Mouse (Mus musculus): Measurements from ENCODE around the gene Nlrc5.
A peak's percentile ranks its signal among the peaks of the same experiment; 100 is the strongest.

Gene Nlrc5

DNA sequence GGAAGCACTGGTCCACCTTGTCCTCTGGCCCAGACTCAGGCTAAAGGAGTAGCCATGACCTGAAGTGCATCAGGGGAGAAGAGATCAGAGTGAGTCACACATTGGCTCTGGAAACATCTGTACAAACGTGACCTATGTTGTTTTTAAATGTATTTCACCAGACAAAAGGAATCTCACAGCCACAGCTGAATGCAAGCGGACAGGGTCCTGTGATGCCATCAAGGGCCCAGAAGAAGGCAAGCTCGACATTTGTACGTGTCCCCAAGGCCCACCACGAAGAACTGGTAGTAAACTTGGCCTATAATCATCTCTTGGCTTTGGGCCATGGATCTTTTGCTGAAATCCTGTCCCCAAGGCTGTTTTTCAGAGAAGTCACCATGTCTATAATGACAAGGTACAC, 35.5 kb downstream of the Nlrc5 start:
- no peak for DNase-seq (ENCODE audit: low spot score in 2 of 2)

DNA sequence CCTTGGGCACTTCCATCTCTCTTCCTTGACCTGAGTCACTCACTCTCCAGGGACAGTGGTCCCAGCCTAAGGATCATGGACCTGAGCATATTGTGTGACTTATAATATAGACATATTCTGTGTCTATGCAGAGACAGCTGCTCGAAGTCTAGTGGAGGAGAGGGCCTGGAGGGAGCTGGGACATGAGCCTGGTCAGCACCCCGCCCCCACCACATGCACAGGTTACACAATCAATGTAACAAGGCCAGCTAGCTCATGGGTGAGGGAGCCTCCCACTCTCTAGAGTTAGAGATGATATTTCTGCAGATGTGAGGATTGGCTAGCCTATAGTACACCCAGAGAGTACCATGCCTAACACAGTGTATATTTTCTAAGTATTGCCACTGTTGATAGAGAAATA, 36.6 kb downstream of the Nlrc5 start:
- no peak for DNase-seq (ENCODE audit: low spot score in 2 of 2)

GRCm38 (mm10) chr8:94471281-94471680, 37.1 kb downstream of the Nlrc5 start:
- no peak for DNase-seq (ENCODE audit: low spot score in 2 of 2)

- DNase-seq (ENCODE audit: low spot score in 2 of 2), result no peak
Observed at GRCm38 (mm10) chr8:94472741-94473140, 38.6 kb downstream of the Nlrc5 start.

DNA sequence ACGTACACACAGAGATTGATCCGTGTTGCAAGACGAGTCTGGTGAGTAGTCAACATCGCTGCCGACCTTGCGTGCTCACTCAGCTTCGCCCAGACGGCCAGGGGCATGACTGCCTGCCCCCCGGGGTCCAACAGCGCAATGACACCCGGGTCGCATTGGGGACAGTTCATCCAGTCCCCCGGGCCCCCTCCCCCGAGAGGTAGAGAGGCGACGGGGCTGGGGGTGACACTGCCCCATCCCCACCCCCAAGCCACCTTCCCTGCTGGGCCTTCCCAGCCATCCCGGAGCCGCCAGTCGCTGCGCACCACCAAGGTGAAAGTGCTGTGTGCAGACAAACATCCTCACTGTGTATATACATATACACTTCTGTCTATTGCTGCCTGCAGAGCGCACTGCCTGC, 39.3 kb downstream of the Nlrc5 start:
- no peak for DNase-seq (ENCODE audit: low spot score in 2 of 2)

- no peak for DNase-seq (ENCODE audit: low spot score in 2 of 2)
Observed at GRCm38 (mm10) chr8:94475786-94476185, 41.6 kb downstream of the Nlrc5 start.

GRCm38 (mm10) chr8:94476846-94477245, 42.7 kb downstream of the Nlrc5 start:
- no peak for DNase-seq (ENCODE audit: low spot score in 2 of 2)

GRCm38 (mm10) chr8:94482051-94482450, 47.9 kb downstream of the Nlrc5 start:
- DNase-seq (ENCODE audit: low spot score in 2 of 2), result no peak

DNA sequence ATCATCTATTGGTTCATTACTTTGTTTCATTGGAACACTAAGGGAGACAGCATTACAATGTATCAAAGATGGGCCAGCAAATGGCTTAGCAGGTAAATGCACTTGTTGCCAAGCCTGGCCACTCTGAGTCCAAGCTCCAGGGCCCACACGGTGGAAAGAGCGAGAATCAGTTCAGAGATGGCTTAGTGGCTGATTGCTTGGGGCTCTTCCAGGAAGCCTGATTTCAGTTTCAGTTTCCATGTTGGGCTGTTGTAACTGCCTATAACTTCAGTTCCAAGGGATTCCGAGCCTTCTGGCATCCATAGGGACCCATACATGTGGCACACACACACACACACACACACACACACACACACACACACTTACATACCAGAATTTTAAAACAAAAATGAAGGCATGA, 51.1 kb downstream of the Nlrc5 start:
- no peak for DNase-seq (ENCODE audit: low spot score in 2 of 2)

DNA sequence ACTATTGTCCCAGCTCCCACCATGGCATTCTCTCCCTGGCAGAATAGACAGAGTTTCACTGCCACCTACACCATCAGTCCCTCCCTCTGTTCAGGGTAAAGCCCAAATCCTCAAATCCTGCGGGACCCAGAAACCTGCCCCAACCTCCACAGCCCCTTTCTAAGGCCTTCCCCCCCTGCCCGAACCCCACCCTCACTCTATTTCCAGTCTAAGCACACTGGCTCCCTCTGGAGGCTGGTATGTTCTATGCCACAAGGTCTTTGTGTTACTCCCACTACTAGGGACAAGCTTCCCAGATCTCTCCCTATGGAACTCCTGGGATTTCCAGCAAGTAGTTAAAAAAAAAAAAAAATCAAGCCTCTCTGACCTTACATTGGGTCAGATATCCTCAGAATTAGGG, 51.7 kb downstream of the Nlrc5 start:
- DNase-seq (ENCODE audit: low spot score in 2 of 2), result peak in 1 of 2 experiments; percentile 28

GRCm38 (mm10) chr8:94488016-94488415, 53.9 kb downstream of the Nlrc5 start:
- no peak for DNase-seq (ENCODE audit: low spot score in 2 of 2)

- DNase-seq (ENCODE audit: low spot score in 2 of 2), result no peak
Observed at GRCm38 (mm10) chr8:94489809-94490483, 55.8 kb downstream of the Nlrc5 start.

- DNase-seq (ENCODE audit: low spot score in 2 of 2), result peak; percentile 72 to 78
Observed at GRCm38 (mm10) chr8:94492021-94492681, 58.0 kb downstream of the Nlrc5 start.

DNA sequence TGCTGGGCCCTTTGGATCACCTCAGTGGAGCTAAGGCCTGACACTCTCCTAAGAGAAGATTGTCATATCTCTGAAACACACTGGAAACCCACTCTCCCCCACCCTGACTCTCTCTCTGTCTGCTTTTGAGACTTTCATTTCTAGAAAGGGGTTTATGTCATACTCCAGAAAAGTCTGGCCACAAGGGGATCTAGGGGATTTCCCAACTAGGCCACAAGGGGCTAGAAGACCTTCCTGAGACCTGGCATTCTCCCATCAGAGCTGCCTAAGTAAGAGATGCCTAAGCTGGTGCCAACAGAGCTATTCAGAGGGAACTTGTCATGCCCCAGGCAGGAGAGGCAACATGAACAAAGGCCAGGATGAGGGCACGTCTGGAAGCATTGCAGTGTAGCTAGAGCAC, 59.1 kb downstream of the Nlrc5 start:
- no peak for DNase-seq (ENCODE audit: low spot score in 2 of 2)

DNA sequence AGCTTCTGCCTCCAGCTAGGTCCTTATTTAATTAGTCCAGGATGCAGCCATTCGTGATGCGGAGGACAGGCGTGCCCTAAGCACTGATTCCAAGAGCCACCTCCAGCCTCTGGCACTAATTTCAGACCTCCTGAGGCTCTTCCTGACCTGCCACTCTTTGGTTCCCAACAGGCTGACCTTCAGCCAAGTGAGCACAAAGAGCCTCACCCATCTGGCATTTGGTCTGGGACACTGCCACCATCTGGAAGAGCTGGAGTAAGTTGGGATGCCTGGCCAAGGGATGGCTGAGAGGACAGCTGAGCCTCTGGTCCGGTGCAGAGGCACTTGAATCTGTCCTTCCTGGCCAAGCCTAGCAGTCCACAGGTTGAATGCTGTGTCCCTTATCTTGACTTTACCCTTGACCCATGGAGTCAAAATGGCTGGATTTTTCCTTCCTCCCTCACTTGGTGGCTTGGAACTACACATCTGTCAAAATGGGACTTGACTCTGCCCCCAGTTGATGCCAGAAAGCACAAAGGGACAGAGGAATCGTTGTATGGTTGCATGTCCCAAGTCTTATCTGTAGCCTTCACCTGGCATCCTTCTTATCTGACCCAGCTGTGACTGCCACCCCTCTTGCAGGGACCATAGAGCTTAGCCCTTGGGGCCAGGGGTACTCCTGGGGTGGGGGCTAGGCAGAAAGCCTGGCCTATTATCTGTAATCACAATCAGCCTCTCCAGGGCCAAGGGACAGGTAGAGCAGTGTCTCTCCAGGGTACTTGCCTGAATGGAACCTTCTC, 81.5 kb downstream of the Nlrc5 start:
- DNase-seq (ENCODE audit: low spot score in 2 of 2), result no peak

- DNase-seq (ENCODE audit: low spot score in 2 of 2), result no peak
Observed at GRCm38 (mm10) chr8:94516209-94516593, 82.0 kb downstream of the Nlrc5 start.

DNA sequence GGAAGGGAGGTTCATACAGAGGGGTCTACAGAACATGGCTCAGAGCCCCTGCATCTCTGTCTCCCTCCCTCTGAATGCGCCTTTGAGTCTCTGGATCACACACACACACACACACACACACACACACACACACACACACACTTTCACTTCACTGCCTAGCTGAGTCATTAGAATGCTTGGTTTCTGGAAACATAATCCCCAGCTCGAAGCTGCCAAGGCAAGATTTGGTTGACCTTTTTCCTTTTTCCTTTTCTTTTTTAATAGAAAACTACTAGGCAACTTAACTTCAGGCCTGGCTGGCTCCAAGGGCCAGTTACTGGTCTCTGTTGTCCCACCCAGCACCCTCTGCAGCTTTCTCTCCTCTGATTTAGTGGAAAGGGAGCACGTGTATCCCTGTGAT, 82.6 kb downstream of the Nlrc5 start:
- no peak for DNase-seq (ENCODE audit: low spot score in 2 of 2)

DNA sequence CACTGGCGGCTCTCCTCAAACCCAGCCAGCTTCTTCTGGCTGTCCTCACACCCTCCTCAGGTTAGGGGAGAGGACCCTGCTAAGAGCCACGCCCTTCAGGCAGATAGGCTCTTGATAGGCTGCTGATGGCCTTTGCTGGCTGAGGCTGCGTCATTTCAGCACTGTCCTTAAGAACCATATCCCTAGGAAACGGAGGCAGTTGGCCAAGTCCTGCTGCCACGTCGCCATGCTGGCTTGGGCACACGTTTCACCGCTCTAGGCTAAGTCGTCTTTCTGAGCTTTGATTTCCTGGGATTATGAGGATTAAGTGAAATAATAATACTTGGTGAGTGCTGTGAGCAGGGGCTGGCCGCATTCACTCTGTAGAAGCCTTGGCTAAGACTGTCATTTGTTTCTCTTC, 84.2 kb downstream of the Nlrc5 start:
- no peak for DNase-seq (ENCODE audit: low spot score in 2 of 2)

- DNase-seq (ENCODE audit: low spot score in 2 of 2), result no peak
Observed at GRCm38 (mm10) chr8:94519021-94519420, 84.9 kb downstream of the Nlrc5 start.

DNA sequence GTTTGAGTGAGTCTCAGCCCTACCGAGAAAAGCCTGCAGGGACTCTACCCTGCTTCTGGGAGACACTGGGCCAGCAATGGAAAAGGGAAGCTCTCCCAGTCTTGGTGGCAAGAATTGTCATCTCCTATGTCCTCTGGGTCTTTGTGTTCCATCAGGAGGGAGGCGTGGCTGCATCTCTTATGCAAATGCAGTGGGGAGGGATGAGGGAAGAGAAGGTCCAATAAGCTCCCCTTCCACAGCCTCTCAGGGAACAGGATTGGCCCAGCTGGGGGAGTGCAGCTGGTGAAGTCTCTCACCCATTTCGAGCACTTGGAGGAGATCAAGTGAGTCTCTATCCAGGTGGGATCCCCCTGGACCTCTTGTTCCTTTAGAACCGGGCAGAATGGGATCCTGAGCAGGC, 87.3 kb downstream of the Nlrc5 start:
- no peak for DNase-seq (ENCODE audit: low spot score in 2 of 2)

DNA sequence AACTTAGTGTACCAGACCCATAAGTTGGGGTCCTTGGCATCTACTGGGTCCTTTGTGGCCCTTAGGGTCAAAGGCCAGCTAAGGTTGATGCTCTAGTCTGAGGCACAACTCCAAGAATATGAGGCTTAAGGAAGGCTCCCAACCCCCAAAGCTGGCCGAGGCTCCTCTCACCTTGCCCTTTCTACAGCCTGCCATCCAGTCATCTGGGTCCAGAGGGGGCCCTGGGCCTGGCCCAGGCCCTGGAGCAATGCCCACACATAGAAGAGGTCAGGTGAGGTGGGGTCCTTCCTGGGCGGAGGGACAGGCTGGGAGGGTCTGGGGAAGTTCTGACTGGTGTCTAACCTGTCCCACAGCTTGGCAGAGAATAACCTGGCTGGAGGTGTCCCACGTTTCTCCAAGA, 88.3 kb downstream of the Nlrc5 start:
- no peak for DNase-seq (ENCODE audit: low spot score in 2 of 2)

GRCm38 (mm10) chr8:94524554-94524953, 90.4 kb downstream of the Nlrc5 start:
- DNase-seq (ENCODE audit: low spot score in 2 of 2), result no peak

DNA sequence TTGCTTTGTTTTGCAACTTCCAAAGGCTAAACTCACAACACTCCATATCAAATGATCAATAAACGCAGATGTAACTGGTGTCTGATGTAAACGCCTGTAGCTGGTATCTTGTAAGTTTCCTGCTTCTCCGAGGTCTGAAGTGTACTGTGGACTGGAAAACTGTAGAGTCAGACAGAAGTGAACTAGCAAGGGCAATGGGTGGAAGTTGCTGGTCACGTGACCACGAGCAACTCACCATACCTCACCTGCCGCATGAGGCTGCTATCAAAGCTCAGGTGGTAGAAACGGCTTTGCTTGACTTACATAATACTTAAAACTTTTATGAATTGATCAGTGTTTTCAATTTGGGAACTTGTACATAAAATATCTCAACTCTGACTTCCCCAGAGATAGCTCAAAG, 93.0 kb downstream of the Nlrc5 start:
- no peak for DNase-seq (ENCODE audit: low spot score in 2 of 2)
